Mouse (Mus musculus) limb, embryonic 15.5 days (tissue): Measurements from ENCODE around the gene Ptdss2. TPM values are rescaled to one million over a fixed set of nuclear protein-coding genes. Genes with fewer than 3 reads are reported as not detected.

ENCODE experiments used
- ATAC-seq: fragments of 200-750 bp; cut with Nextera tagmentation; 2 replicates; pipeline ENCODE4 v1.8.0; 2017; ENCODE audit warnings: low read depth, moderate TSS enrichment; ENCODE audit not compliant: insufficient number of reproducible peaks, low FRiP score, low TSS enrichment
- H3K27ac ChIP-seq: fragments of 300-500 bp; sonication (generic); 2 replicates; pipeline ENCODE4 v1.5.1; 2015; ENCODE audit warnings: moderate library complexity, mild to moderate bottlenecking, inconsistent platforms
- H3K27me3 ChIP-seq: fragments of 300-500 bp; sonication (generic); 2 replicates; pipeline ENCODE4 v1.6.1; 2015; ENCODE audit warnings: inconsistent platforms
- H3K36me3 ChIP-seq: fragments of 300-500 bp; sonication (generic); 2 replicates; pipeline ENCODE4 v1.6.1; 2015; ENCODE audit warnings: inconsistent platforms
- H3K4me1 ChIP-seq: fragments of 300-500 bp; sonication (generic); 2 replicates; pipeline ENCODE4 v1.6.1; 2015; ENCODE audit warnings: inconsistent platforms
- H3K4me2 ChIP-seq: fragments of 300-500 bp; sonication (generic); 2 replicates; pipeline ENCODE4 v1.6.1; 2015; ENCODE audit warnings: mild to moderate bottlenecking, inconsistent platforms
- H3K4me3 ChIP-seq: fragments of 300-500 bp; sonication (generic); 2 replicates; pipeline ENCODE4 v1.5.1; 2015; ENCODE audit warnings: mild to moderate bottlenecking, inconsistent platforms
- H3K9ac ChIP-seq: fragments of 300-500 bp; sonication (generic); 2 replicates; pipeline ENCODE4 v1.6.1; 2015; ENCODE audit warnings: inconsistent platforms
- H3K9me3 ChIP-seq: fragments of 300-500 bp; sonication (generic); 2 replicates; pipeline ENCODE4 v1.6.1; 2016; ENCODE audit warnings: inconsistent platforms
- WGBS: fragments of 180-500 bp; shearing (Covaris S2); methylation state at CpG from one replicate; pipeline ENCODE4 v1.1.7; 2015; 5-methylcytosine and 5-hydroxymethylcytosine counted together
- polyA plus RNA-seq: library from polyadenylated mRNA; unstranded; fragments of >200 nt; fragmentation: Nextera tagmentation; extraction: Ambion mirVana; gene quantifications from 2 replicates; pipeline ENCODE4 v1.2.1, GENCODE M21; 2015

Gene Ptdss2
- polyA plus RNA-seq, 1 experiment from 2014 or later: 70.0 TPM

- H3K36me3 ChIP-seq: peaks cover 36% of the 10 kb centered on the region
- H3K4me2 ChIP-seq: no peak overlapping the region
- no peak overlapping the region for H3K4me3 ChIP-seq
- no peaks in the 10 kb centered on the region for H3K27me3 ChIP-seq
- WGBS: 91% methylated on average over 3 of the region's 3 CpGs
- H3K9me3 ChIP-seq: no peaks in the 10 kb centered on the region
- H3K27ac ChIP-seq: no peak overlapping the region
- peaks cover 24% of the 10 kb centered on the region for H3K4me1 ChIP-seq
- ATAC-seq: no peak
- H3K9ac ChIP-seq: no peak overlapping the region
Measured at GRCm38 (mm10) chr7:141190220-141190619, 68.0 kb downstream of the Ptdss2 start.

- 86% methylated on average over 14 of the region's 14 CpGs for WGBS
Measured at GRCm38 (mm10) chr7:141191036-141191435, 68.9 kb downstream of the Ptdss2 start.

GRCm38 (mm10) chr7:141191796-141192685 lies 69.9 kb downstream of the Ptdss2 start:
- peak overlapping the region; percentile 78 for H3K4me3 ChIP-seq
- peaks cover 28% of the 10 kb centered on the region for H3K4me1 ChIP-seq
- no peaks in the 10 kb centered on the region for H3K9me3 ChIP-seq
- no peaks in the 10 kb centered on the region for H3K27me3 ChIP-seq
- WGBS: 87% methylated on average over 24 of the region's 24 CpGs
- H3K9ac ChIP-seq: no peak overlapping the region; the same call in 1 of the 2 replicates
- peak overlapping the region; percentile 93 for H3K4me2 ChIP-seq
- H3K36me3 ChIP-seq: peaks cover 36% of the 10 kb centered on the region
- ATAC-seq: no peak
- H3K27ac ChIP-seq: no peak overlapping the region

More at GRCm38 (mm10) chr7:141191036-141191435, 68.9 kb downstream of the Ptdss2 start:
- H3K27me3 ChIP-seq: no peaks in the 10 kb centered on the region
- H3K4me1 ChIP-seq: peaks cover 28% of the 10 kb centered on the region
- H3K4me3 ChIP-seq: no peak overlapping the region
- H3K36me3 ChIP-seq: peaks cover 36% of the 10 kb centered on the region
- no peaks in the 10 kb centered on the region for H3K9me3 ChIP-seq
- no peak overlapping the region for H3K9ac ChIP-seq
- peak overlapping the region; percentile 0; the same call in 1 of the 2 replicates for H3K4me2 ChIP-seq
- ATAC-seq: no peak
- H3K27ac ChIP-seq: no peak overlapping the region

GRCm38 (mm10) chr7:141192776-141193347 lies 70.7 kb downstream of the Ptdss2 start:
- H3K4me3 ChIP-seq: peak overlapping the region; percentile 78
- H3K4me2 ChIP-seq: peak overlapping the region; percentile 93
- H3K9me3 ChIP-seq: no peaks in the 10 kb centered on the region
- H3K9ac ChIP-seq: peak overlapping the region; percentile 89
- H3K4me1 ChIP-seq: peaks cover 28% of the 10 kb centered on the region
- WGBS: 25% methylated on average over 12 of the region's 12 CpGs
- peak overlapping the region; percentile 91 for H3K27ac ChIP-seq
- ATAC-seq: no peak
- peaks cover 39% of the 10 kb centered on the region for H3K36me3 ChIP-seq
- H3K27me3 ChIP-seq: no peaks in the 10 kb centered on the region

GRCm38 (mm10) chr7:141193348-141193856 lies 71.2 kb downstream of the Ptdss2 start:
- Histone ChIP-seq H3K27me3 (no peaks in the 10 kb centered on the region), H3K4me3 (peak overlapping the region; percentile 78), H3K9me3 (no peaks in the 10 kb centered on the region), H3K9ac (peak overlapping the region; percentile 89), H3K27ac (peak overlapping the region; percentile 91), H3K4me2 (peak overlapping the region; percentile 93), H3K4me1 (peaks cover 28% of the 10 kb centered on the region), H3K36me3 (peaks cover 39% of the 10 kb centered on the region)
- ATAC-seq: no peak; the same call in 1 of the 2 replicates
- under 1% methylated on average over 43 of the region's 43 CpGs for WGBS

- Histone ChIP-seq H3K4me3 (peak within 1 kb of the TSS; percentile 78), H3K4me1 (peaks cover 28% of the 10 kb centered on the region), H3K27ac (peak within 1 kb of the TSS; percentile 91), H3K36me3 (peaks cover 38% of the 10 kb centered on the region), H3K9me3 (no peaks in the 10 kb centered on the region), H3K4me2 (peak within 1 kb of the TSS; percentile 93), H3K27me3 (no peaks in the 10 kb centered on the region), H3K9ac (peak within 1 kb of the TSS; percentile 89)
- ATAC-seq: peak; percentile 94
- WGBS: under 1% methylated on average over 38 of the region's 39 CpGs
Measured at GRCm38 (mm10) chr7:141193948-141194347, 71.8 kb downstream of the Ptdss2 start, which contains the start of the genes Hras and Lrrc56. Hras (minus strand) TSS chr7:141194005. Lrrc56 (plus strand) TSS chr7:141194157.

GRCm38 (mm10) chr7:141194409-141194808 lies 72.2 kb downstream of the Ptdss2 start:
- Histone ChIP-seq H3K27ac (peak overlapping the region; percentile 88), H3K9ac (peak overlapping the region; percentile 51), H3K4me2 (peak overlapping the region; percentile 93), H3K9me3 (no peaks in the 10 kb centered on the region), H3K4me1 (peaks cover 28% of the 10 kb centered on the region), H3K36me3 (peaks cover 34% of the 10 kb centered on the region), H3K27me3 (no peaks in the 10 kb centered on the region), H3K4me3 (peak overlapping the region; percentile 78)
- ATAC-seq: no peak
- WGBS: under 1% methylated on average over 23 of the region's 23 CpGs

GRCm38 (mm10) chr7:141194830-141195229 lies 72.6 kb downstream of the Ptdss2 start:
- Histone ChIP-seq H3K27ac (peak overlapping the region; percentile 88), H3K9me3 (no peaks in the 10 kb centered on the region), H3K9ac (peak overlapping the region; percentile 51; the same call in 1 of the 2 replicates), H3K36me3 (peaks cover 33% of the 10 kb centered on the region), H3K4me3 (peak overlapping the region; percentile 78), H3K4me1 (peaks cover 28% of the 10 kb centered on the region), H3K4me2 (peak overlapping the region; percentile 93), H3K27me3 (no peaks in the 10 kb centered on the region)
- WGBS: under 1% methylated on average over 28 of the region's 28 CpGs
- ATAC-seq: no peak

- 91% methylated on average over 2 of the region's 2 CpGs for WGBS
- ATAC-seq: no peak
- Histone ChIP-seq H3K4me2 (no peak overlapping the region), H3K4me3 (no peak overlapping the region), H3K9me3 (no peaks in the 10 kb centered on the region), H3K4me1 (peaks cover 28% of the 10 kb centered on the region), H3K27ac (no peak overlapping the region), H3K36me3 (peaks cover 24% of the 10 kb centered on the region), H3K9ac (no peak overlapping the region), H3K27me3 (no peaks in the 10 kb centered on the region)
Measured at GRCm38 (mm10) chr7:141195754-141196153, 73.6 kb downstream of the Ptdss2 start.

- H3K4me2 ChIP-seq: no peak overlapping the region
- H3K36me3 ChIP-seq: peaks cover 14% of the 10 kb centered on the region
- no peaks in the 10 kb centered on the region for H3K9me3 ChIP-seq
- H3K4me1 ChIP-seq: peaks cover 25% of the 10 kb centered on the region
- H3K4me3 ChIP-seq: no peak overlapping the region
- no peak overlapping the region for H3K9ac ChIP-seq
- H3K27me3 ChIP-seq: no peaks in the 10 kb centered on the region
- H3K27ac ChIP-seq: no peak overlapping the region
- WGBS: 88% methylated on average over 8 of the region's 8 CpGs
- no peak for ATAC-seq
Measured at GRCm38 (mm10) chr7:141196619-141197282, 74.6 kb downstream of the Ptdss2 start.

GRCm38 (mm10) chr7:141198121-141198520 lies 75.9 kb downstream of the Ptdss2 start:
- no peak overlapping the region for H3K9ac ChIP-seq
- H3K4me2 ChIP-seq: no peak overlapping the region
- no peak overlapping the region for H3K27ac ChIP-seq
- H3K4me3 ChIP-seq: no peak overlapping the region
- H3K27me3 ChIP-seq: no peaks in the 10 kb centered on the region
- H3K4me1 ChIP-seq: peaks cover 11% of the 10 kb centered on the region
- WGBS: 91% methylated on average over 4 of the region's 4 CpGs
- no peak for ATAC-seq
- 0 out of 2 replicates have a peak, but pooled peaks cover 8% of the 10 kb centered on the region for H3K36me3 ChIP-seq
- H3K9me3 ChIP-seq: no peaks in the 10 kb centered on the region
